Comparison of ENCODE assay signal across 8 mouse cellular contexts in the genomic region with DNA sequence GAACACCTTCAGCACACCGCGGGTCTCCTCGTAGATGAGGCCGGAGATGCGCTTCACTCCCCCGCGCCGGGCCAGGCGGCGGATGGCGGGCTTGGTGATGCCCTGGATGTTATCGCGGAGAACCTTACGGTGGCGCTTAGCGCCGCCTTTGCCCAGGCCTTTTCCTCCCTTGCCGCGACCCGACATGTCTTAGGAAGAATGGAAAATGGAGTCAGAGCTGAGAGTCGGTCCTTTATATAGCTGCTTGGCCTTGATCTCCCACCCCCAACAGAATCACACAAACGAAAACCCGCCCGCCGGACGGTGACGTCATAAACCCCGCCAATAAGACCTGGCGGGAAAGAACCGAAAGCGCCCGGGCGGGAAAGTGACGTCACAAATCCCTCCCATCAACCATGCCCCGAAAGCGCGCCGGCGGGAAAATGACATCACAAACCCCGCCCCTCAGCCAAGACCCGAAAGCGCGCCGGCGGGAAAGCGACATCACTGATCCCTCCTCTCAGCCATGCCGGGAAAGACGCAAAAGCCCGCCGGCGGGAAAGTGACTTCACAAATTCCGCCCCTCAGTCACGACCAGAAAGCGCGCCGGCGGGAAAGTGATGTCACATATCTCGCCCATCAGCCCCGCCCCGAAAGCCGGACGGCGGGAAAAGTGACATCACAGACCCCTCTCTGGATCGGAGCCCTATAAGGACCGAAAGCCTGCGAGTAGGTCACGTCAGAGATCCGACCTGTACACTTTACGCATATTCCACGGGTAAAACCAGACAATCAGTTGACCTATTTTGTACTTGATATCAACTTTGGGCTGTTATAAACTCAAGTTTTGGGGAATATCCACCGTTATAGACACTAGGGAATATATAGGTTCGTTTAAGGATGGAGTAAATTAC. TPM values are rescaled to one million over a fixed set of nuclear protein-coding genes. Genes with fewer than 3 reads are reported as not detected.
DNase-seq lines count a peak whose midpoint lies in the region; ATAC-seq and TF ChIP-seq lines count a peak whose summit lies in the region.

Gene Hist1h4a (minus strand): TSS at position 259 of the 893 bp plus-strand sequence.

- peak within 1 kb of the TSS; percentile 79 for H3K4me3 ChIP-seq in E14TG2a.4 (replicated peaks; ENCODE audit: low read length)
- H3K4me3 ChIP-seq in forebrain, embryonic 12.5 days (replicated peaks) = peak within 1 kb of the TSS; percentile 41
- peak within 1 kb of the TSS; percentile 48 for H3K4me3 ChIP-seq in heart, postnatal 0 days (ENCODE audit: low read depth, low read length)
- H3K4me3 ChIP-seq in liver, embryonic 14.5 days (ENCODE audit: insufficient read depth in 1 of 2, low read depth in 2 of 2, low read length in 2 of 2) = peak within 1 kb of the TSS; percentile 62
- H3K4me3 ChIP-seq in stomach, embryonic 15.5 days (replicated peaks) = peak within 1 kb of the TSS; percentile 44

- H3K9me3 ChIP-seq in E14TG2a.4 (ENCODE audit: low read length) = no peaks in the 10 kb centered on the region
- no peaks in the 10 kb centered on the region for H3K9me3 ChIP-seq in forebrain, embryonic 12.5 days
- H3K9me3 ChIP-seq in heart, postnatal 0 days (replicated peaks; ENCODE audit: control insufficient read depth, low read length) = no peaks in the 10 kb centered on the region
- no peaks in the 10 kb centered on the region for H3K9me3 ChIP-seq in liver, embryonic 14.5 days (ENCODE audit: control insufficient read depth, low read length)
- no peaks in the 10 kb centered on the region for H3K9me3 ChIP-seq in stomach, embryonic 15.5 days

- peak; percentile 81 for ATAC-seq in forebrain, embryonic 12.5 days (ENCODE audit: low FRiP score)
- ATAC-seq in heart, postnatal 0 days (ENCODE audit: insufficient read depth, low read depth) = peak; percentile 81
- peak; percentile 63 for ATAC-seq in liver, embryonic 14.5 days (ENCODE audit: insufficient read depth)
- peak; percentile 63 for ATAC-seq in stomach, embryonic 15.5 days (ENCODE audit: insufficient read depth, low FRiP score, low read depth)

- H3K27me3 ChIP-seq in E14TG2a.4 (ENCODE audit: insufficient read depth, low read length) = no peaks in the 10 kb centered on the region
- H3K27me3 ChIP-seq in forebrain, embryonic 12.5 days = no peaks in the 10 kb centered on the region
- no peaks in the 10 kb centered on the region for H3K27me3 ChIP-seq in heart, postnatal 0 days (ENCODE audit: control insufficient read depth, insufficient read depth, low read length)
- H3K27me3 ChIP-seq in liver, embryonic 14.5 days (ENCODE audit: control insufficient read depth, insufficient read depth, low read length) = no peaks in the 10 kb centered on the region
- H3K27me3 ChIP-seq in stomach, embryonic 15.5 days (replicated peaks) = no peaks in the 10 kb centered on the region

- WGBS in forebrain, embryonic 12.5 days = under 1% methylated on average over 68 of the region's 72 CpGs
- under 1% methylated on average over 61 of the region's 72 CpGs for WGBS in heart, postnatal 0 days
- WGBS in liver, embryonic 14.5 days (ENCODE audit: insufficient replicate concordance) = under 1% methylated on average over 61 of the region's 72 CpGs
- WGBS in stomach, embryonic 15.5 days = under 1% methylated on average over 69 of the region's 72 CpGs

- H3K9ac ChIP-seq in forebrain, embryonic 12.5 days = peak within 1 kb of the TSS; percentile 64
- peak within 1 kb of the TSS; percentile 55 for H3K9ac ChIP-seq in heart, postnatal 0 days (replicated peaks; ENCODE audit: low read depth, low read length)
- peak within 1 kb of the TSS; percentile 93 for H3K9ac ChIP-seq in liver, embryonic 14.5 days (replicated peaks)
- H3K9ac ChIP-seq in stomach, embryonic 15.5 days = peak within 1 kb of the TSS; percentile 45

- peak; percentile 79 for TF ChIP-seq EP300 in heart, postnatal 0 days (IDR thresholded peaks at IDR 0.05; ENCODE audit: low read depth)
- TF ChIP-seq EP300 in liver, embryonic 14.5 days (IDR thresholded peaks at IDR 0.05; ENCODE audit: low read depth) = peak; percentile 85

- peak within 1 kb of the TSS; percentile 70 for H3K4me2 ChIP-seq in forebrain, embryonic 12.5 days
- peak within 1 kb of the TSS; percentile 71 for H3K4me2 ChIP-seq in heart, postnatal 0 days (ENCODE audit: low read depth, low read length)
- H3K4me2 ChIP-seq in liver, embryonic 14.5 days (ENCODE audit: low read depth) = peak within 1 kb of the TSS; percentile 88
- peak within 1 kb of the TSS; percentile 89 for H3K4me2 ChIP-seq in stomach, embryonic 15.5 days

- peak; percentile 100 for DNase-seq in c-Kit-positive CD71-positive TER-119-positive erythroid progenitor cells, embryonic 14.5 days (ENCODE audit: low spot score)
- peak; percentile 97 for DNase-seq in heart, postnatal 0 days (ENCODE audit: low spot score)
- DNase-seq in kidney, postnatal 36 days = peak; percentile 99
- DNase-seq in liver, embryonic 14.5 days (ENCODE audit: low read depth in 3 of 3, low spot score in 3 of 3) = peak; percentile 99 to 100 (median 99)
- DNase-seq in neural tube, embryonic 10.5 days (ENCODE audit: extremely low spot score, low spot score) = peak; percentile 99

- H3K36me3 ChIP-seq in E14TG2a.4 (ENCODE audit: insufficient read depth, low read length) = no peaks in the 10 kb centered on the region
- no peaks in the 10 kb centered on the region for H3K36me3 ChIP-seq in forebrain, embryonic 12.5 days (replicated peaks)
- H3K36me3 ChIP-seq in heart, postnatal 0 days (replicated peaks; ENCODE audit: control insufficient read depth, insufficient read depth, low read length) = no peaks in the 10 kb centered on the region
- H3K36me3 ChIP-seq in liver, embryonic 14.5 days (replicated peaks; ENCODE audit: control insufficient read depth, insufficient read depth, low read depth) = no peaks in the 10 kb centered on the region
- H3K36me3 ChIP-seq in stomach, embryonic 15.5 days = no peaks in the 10 kb centered on the region

- TF ChIP-seq CTCF in E14TG2a.4 (conservative IDR thresholded peaks at IDR 0.05; ENCODE audit: low read length) = no peak
- no peak for TF ChIP-seq CTCF in heart, postnatal 0 days (IDR thresholded peaks at IDR 0.05; ENCODE audit: low read depth)
- TF ChIP-seq CTCF in liver, embryonic 14.5 days (IDR thresholded peaks at IDR 0.05; ENCODE audit: low read depth) = 0 out of 2 replicates have a peak, but pooled peaks have one; percentile 12

- H3K4me1 ChIP-seq in E14TG2a.4 (replicated peaks; ENCODE audit: low read depth, low read length) = peaks cover 48% of the 10 kb centered on the region
- peaks cover 30% of the 10 kb centered on the region for H3K4me1 ChIP-seq in forebrain, embryonic 12.5 days
- peaks cover 26% of the 10 kb centered on the region for H3K4me1 ChIP-seq in heart, postnatal 0 days (ENCODE audit: control insufficient read depth, insufficient read depth)
- H3K4me1 ChIP-seq in liver, embryonic 14.5 days (replicated peaks; ENCODE audit: control insufficient read depth in 2 of 2, insufficient read depth in 2 of 2, low read length in 1 of 2) = peaks cover 29 to 40% of the 10 kb centered on the region in 2 experiments
- H3K4me1 ChIP-seq in stomach, embryonic 15.5 days = peaks cover 18% of the 10 kb centered on the region

- peak within 1 kb of the TSS; percentile 94 for H3K27ac ChIP-seq in forebrain, embryonic 12.5 days
- H3K27ac ChIP-seq in heart, postnatal 0 days (ENCODE audit: low read depth) = peak within 1 kb of the TSS; percentile 95
- H3K27ac ChIP-seq in liver, embryonic 14.5 days = peak within 1 kb of the TSS; percentile 99
- peak within 1 kb of the TSS; percentile 92 for H3K27ac ChIP-seq in stomach, embryonic 15.5 days

RNA-seq across cellular contexts. Expression of gene Hist1h4a, which starts in this region (rescaled TPM):
- polyA plus RNA-seq in forebrain, embryonic 12.5 days (2016; fragmentation: Nextera tagmentation; extraction: Ambion mirVana) = 0.88 TPM in 1 of 2 replicates, not detected in the other
- total RNA-seq in heart, postnatal 0 days (2014; rRNA removed; ENCODE audit: low replicate concordance) = 794 and 986 TPM in 2 replicates
- polyA plus RNA-seq in heart, postnatal 0 days (2015; fragmentation: Nextera tagmentation; extraction: Ambion mirVana) = 0.49 and 0.82 TPM in 2 replicates
- polyA plus RNA-seq in liver, embryonic 14.5 days (2012; rRNA removed) = 4.3 and 11.8 TPM in 2 replicates
- polyA plus RNA-seq in liver, embryonic 14.5 days (2014; fragmentation: Nextera tagmentation; extraction: Ambion mirVana) = 0.57 and 0.78 TPM in 2 replicates
- 0.42 and 0.55 TPM in 2 replicates for polyA plus RNA-seq in stomach, embryonic 15.5 days (2015; fragmentation: Nextera tagmentation; extraction: Ambion mirVana)

Comparison
In these comparisons a context has a peak if more than half of its experiments do, and no peak if none do; other contexts are left out.
1. Peak in every context shown above with its lines: DNase-seq, ATAC-seq, H3K4me3 ChIP-seq and H3K27ac ChIP-seq.
2. Peak in ATAC-seq, H3K4me3 ChIP-seq, H3K27ac ChIP-seq, H3K9ac ChIP-seq and H3K4me2 ChIP-seq in forebrain, embryonic 12.5 days; RNA of the gene not detected or under 1 TPM.
3. Peak in ATAC-seq, H3K4me3 ChIP-seq, H3K27ac ChIP-seq, H3K9ac ChIP-seq and H3K4me2 ChIP-seq in stomach, embryonic 15.5 days; RNA of the gene not detected or under 1 TPM.